Mouse (Mus musculus): ENCODE measurements around the gene Zfp830.

The Zfp830 gene

DNA sequence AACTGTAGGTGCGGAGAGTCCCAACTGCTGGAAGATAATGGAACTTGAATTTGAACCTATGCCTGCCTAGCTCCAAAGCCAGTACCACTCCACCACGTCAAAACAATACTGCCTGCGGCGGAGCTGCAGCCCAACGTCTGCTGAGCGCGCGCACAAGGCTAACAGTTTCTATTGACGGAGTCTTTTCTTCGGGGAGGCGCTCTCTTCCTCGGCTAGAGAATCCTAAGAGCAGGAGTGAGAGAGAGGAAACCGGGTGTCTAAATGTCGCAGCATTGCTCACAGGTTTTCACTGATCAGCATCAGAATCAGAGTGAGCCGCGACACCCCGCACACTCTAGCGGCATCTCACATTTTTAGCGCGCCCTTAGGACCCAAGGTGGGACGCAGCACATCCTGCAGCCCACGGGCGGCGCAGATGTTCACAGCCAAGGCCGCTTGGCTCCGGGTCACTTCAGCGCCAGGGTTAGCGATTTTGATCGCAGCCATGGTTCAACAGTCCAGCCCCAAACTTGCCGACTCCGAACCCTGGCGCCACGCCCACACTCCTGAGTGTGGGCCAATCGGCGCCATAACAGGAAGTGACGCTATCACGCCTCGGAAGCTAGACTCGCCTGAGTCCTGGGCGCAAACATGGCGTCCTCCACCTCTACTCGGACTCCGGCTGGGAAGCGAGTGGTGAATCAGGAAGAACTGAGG, at the start of gene Zfp830, which contains the start of gene Cct6b:
Zfp830 (plus strand) TSS at position 604 of the 696 bp plus-strand sequence.
Cct6b (minus strand) TSS at position 580 of the 696 bp plus-strand sequence.
- DNase-seq (ENCODE audit: extremely low read depth, low read depth): peak; percentile 90

- DNase-seq (ENCODE audit: extremely low read depth, low read depth): no peak
Observed at GRCm38 (mm10) chr11:82719294-82719693, 44.9 kb upstream of the Zfp830 start.

GRCm38 (mm10) chr11:82726862-82727261, 37.3 kb upstream of the Zfp830 start:
- no peak for DNase-seq (ENCODE audit: extremely low read depth, low read depth)

DNA sequence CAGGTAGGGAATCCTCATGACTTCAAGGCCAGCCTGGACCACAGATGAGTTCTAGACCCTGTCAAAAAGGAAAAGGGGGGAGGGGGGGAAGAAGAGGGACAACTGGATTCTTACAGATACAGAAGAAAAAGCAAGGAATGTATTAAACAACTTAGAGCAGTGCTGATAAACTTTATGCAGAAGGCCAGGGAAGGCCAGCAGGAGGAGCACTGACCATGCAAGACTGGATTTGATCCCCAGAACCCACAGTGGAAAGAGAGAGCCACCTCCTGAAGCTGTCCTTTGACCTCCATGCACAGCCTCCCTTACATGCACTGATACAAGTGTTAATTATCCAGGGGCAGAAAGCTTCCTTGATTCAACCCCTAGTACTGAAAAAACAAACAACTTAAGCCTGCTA, 29.9 kb upstream of the Zfp830 start:
- no peak for DNase-seq (ENCODE audit: extremely low read depth, low read depth)

GRCm38 (mm10) chr11:82739006-82739405, 25.1 kb upstream of the Zfp830 start:
- DNase-seq (ENCODE audit: extremely low read depth, low read depth): no peak

- DNase-seq (ENCODE audit: extremely low read depth, low read depth): peak; percentile 56
Observed at GRCm38 (mm10) chr11:82746138-82746537, 18.0 kb upstream of the Zfp830 start.

GRCm38 (mm10) chr11:82746857-82747366, 17.2 kb upstream of the Zfp830 start:
- DNase-seq (ENCODE audit: extremely low read depth, low read depth): peak; percentile 86

GRCm38 (mm10) chr11:82752349-82753115, 11.6 kb upstream of the Zfp830 start:
- DNase-seq (ENCODE audit: extremely low read depth, low read depth): no peak

GRCm38 (mm10) chr11:82755919-82756318, 8.2 kb upstream of the Zfp830 start:
- DNase-seq (ENCODE audit: extremely low read depth, low read depth): no peak

DNA sequence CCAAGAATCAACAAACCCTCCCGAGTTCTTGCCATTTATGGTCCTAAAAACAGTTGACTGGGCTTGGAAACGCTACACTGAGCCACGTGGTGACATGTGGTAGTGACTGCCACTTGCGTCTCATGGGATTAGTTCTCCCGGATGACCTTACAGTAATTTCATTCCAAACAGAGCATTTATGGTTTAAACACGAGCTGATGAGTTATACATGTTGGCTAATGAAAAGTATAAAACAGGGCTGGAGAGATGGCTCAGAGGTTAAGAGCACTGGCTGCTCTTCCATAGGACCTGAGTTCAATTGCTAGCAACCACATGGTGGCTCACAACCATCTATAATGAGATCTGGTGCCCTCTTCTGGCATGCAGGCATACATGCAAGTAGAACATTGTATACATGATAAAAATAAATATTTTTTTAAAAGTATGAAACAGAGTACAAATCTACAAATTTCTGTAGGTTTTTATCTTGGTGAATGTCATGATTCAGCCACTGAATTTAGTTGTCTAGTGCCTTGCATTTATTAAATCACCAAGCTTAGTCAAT, 1.8 kb upstream of the Zfp830 start:
- no peak for DNase-seq (ENCODE audit: extremely low read depth, low read depth)

DNA sequence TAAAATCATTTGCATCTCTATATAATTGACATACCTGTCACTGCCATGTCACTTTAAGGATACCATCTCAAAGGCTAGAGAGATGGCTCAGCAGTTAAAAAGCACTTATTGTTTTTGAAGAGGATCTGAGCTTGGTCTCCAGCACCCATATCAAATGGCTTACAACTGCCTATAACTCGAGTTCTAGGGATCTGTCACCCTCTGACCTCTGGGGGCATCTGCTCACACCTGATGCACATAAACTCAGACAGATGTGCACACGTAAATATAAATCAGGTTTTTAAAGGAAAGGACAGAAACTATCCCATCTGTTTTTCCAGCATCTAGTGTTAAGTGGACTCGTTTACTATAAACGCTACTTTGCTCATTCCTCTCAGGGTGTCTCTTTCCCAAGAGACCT, 884 bp upstream of the Zfp830 start:
- no peak for DNase-seq (ENCODE audit: extremely low read depth, low read depth)

DNA sequence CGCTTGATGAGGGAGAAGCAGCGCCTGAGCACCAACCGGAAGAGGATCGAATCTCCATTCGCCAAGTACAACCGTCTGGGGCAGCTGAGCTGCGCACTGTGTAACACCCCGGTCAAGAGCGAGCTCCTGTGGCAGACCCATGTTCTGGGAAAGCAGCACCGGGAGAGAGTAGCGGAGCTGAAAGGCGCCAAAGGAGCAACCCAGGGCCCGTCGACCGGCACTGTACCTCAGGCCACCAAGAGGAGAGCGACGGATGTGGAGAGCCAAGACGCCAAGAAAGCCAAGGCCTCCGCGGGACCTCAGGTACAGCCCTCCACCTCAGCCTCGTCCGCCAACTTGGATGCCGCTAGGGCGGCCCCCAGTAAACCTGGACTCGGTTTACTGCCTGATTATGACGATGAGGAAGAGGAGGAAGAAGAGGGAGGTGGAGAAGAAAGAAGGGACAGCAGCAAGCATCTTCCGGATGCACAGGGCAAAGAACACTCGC, 336 bp downstream of the Zfp830 start:
- no peak for DNase-seq (ENCODE audit: extremely low read depth, low read depth)

DNA sequence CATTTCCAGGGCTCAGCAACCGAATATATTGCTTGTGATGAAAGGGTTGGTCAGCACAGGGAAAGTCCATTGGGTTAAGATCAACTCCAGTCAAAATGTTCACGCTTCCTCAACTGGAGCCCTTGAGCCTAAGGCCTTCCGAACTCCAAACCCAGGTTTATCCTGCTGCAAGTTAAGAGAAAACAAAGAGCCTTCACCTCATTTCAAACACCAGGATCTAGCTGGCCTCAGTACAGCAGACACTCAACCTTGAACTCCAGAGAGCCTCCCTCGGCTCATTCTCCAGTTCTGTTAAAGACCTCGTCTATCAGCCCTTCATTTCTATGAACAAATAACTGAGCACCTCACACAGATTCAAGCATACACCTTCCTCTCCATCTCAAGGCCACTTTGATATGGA, 16.0 kb downstream of the Zfp830 start:
- no peak for DNase-seq (ENCODE audit: extremely low read depth, low read depth)

GRCm38 (mm10) chr11:82780983-82781903, 17.1 kb downstream of the Zfp830 start, which contains the start of gene Lig3:
Gene Lig3, plus strand, starts transcription at chr11:82781108.
- DNase-seq (ENCODE audit: extremely low read depth, low read depth): peak; percentile 78

DNA sequence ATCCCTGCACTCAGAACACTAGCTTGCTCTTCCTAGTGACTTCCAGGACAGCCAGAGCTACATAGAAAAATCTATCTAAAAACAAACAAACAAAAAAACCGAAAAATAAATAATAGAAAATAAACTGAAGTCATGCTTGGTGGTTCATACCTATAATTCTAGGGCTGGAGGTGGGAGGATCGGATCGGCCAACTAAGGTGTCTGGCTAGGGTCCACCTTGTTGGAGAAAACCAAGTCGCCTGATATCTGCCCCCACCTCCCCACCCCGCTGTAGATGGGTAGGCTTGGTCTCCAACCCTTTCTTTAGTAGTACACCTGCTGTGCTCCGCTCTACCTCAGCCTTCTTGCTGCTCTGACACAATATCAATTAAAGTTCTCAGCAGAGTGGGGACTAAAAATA, 18.1 kb downstream of the Zfp830 start:
- no peak for DNase-seq (ENCODE audit: extremely low read depth, low read depth)

GRCm38 (mm10) chr11:82783453-82783852, 19.3 kb downstream of the Zfp830 start:
- no peak for DNase-seq (ENCODE audit: extremely low read depth, low read depth)

DNA sequence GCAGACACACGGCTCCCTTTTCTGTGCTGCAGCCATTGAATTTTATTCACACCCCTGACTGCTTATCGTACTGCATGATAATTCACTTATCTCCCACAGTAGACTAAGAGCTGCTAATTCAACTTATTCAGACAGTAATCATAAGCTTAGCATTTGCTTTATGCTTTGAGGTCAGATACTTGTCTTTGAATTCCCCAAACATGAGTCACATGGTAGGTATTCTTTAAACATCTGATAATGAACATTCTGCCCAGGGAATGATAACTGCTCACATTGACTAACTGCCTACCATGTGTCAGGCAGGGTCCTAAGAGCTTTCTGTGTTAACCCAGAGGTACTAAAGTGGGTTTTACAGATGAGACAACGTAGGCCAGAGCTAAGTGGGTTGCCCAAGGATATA, 42.5 kb downstream of the Zfp830 start:
- no peak for DNase-seq (ENCODE audit: extremely low read depth, low read depth)

GRCm38 (mm10) chr11:82807370-82807769, 43.2 kb downstream of the Zfp830 start:
- DNase-seq (ENCODE audit: extremely low read depth, low read depth): no peak

- DNase-seq (ENCODE audit: extremely low read depth, low read depth): no peak
Observed at GRCm38 (mm10) chr11:82808485-82808884, 44.3 kb downstream of the Zfp830 start.

Measured in MEL-GATA-1-ER (cell line).